Mouse (Mus musculus) neural tube, embryonic 11.5 days (tissue): Measurements from ENCODE around the gene Tnfaip2. TPM values are rescaled to one million over a fixed set of nuclear protein-coding genes. Genes with fewer than 3 reads are reported as not detected.
A peak's percentile ranks its signal among the peaks of the same experiment; 100 is the strongest.

Experiments
- ATAC-seq: fragments of 200-750 bp; cut with Nextera tagmentation; 2 replicates; pipeline ENCODE4 v1.8.0; 2017; ENCODE audit warnings: moderate number of reproducible peaks, mild to moderate bottlenecking, moderate TSS enrichment, moderate library complexity; ENCODE audit not compliant: insufficient read depth, low FRiP score, low TSS enrichment
- DNase-seq: peaks from one replicate; pipeline ENCODE4 v3.0.0-alpha.2; 2015; ENCODE audit warnings: low spot score
- H3K27ac ChIP-seq: fragments of 300-500 bp; sonication (generic); 2 replicates; pipeline ENCODE4 v1.5.1; 2014; ENCODE audit warnings: low read depth, mild to moderate bottlenecking, low read length
- H3K27me3 ChIP-seq: fragments of 300-500 bp; sonication (generic); 2 replicates; pipeline ENCODE4 v1.6.1; 2014; ENCODE audit warnings: mild to moderate bottlenecking, low read length, mixed read lengths; ENCODE audit not compliant: control insufficient read depth, insufficient read depth
- H3K36me3 ChIP-seq: fragments of 300-500 bp; sonication (generic); 2 replicates; pipeline ENCODE4 v1.6.1; 2014; ENCODE audit warnings: mild to moderate bottlenecking, low read length, moderate library complexity, mixed read lengths; ENCODE audit not compliant: control insufficient read depth, insufficient read depth
- H3K4me1 ChIP-seq: fragments of 300-500 bp; sonication (generic); 2 replicates; pipeline ENCODE4 v1.6.1; 2014; ENCODE audit warnings: low read length, mixed read lengths; ENCODE audit not compliant: control insufficient read depth, insufficient read depth
- H3K4me2 ChIP-seq: fragments of 300-500 bp; sonication (generic); 2 replicates; pipeline ENCODE4 v1.6.1; 2014; ENCODE audit warnings: low read depth, mild to moderate bottlenecking, moderate library complexity
- H3K4me3 ChIP-seq: fragments of 300-500 bp; sonication (generic); 2 replicates; pipeline ENCODE4 v1.5.1; 2014; ENCODE audit warnings: low read depth, low read length
- H3K9ac ChIP-seq: fragments of 300-500 bp; sonication (generic); 2 replicates; pipeline ENCODE4 v1.6.1; 2014; ENCODE audit warnings: mild to moderate bottlenecking, low read length
- H3K9me3 ChIP-seq: fragments of 300-500 bp; sonication (generic); 2 replicates; pipeline ENCODE4 v1.6.1; 2016; ENCODE audit warnings: low read length; ENCODE audit not compliant: control insufficient read depth
- WGBS: fragments of 180-500 bp; shearing (Covaris S2); extraction: QIAGEN DNeasy Blood & Tissue Kit; methylation state at CpG from one replicate; pipeline ENCODE4 v1.1.7; 2014; 5-methylcytosine and 5-hydroxymethylcytosine counted together
- polyA plus RNA-seq: library from polyadenylated mRNA; unstranded; fragments of >200 nt; fragmentation: Nextera tagmentation; extraction: Ambion mirVana; gene quantifications from 2 replicates; pipeline ENCODE4 v1.2.1, GENCODE M21; 2014

Gene Tnfaip2
- polyA plus RNA-seq, 1 experiment from 2014 or later: 3.7 TPM

DNA sequence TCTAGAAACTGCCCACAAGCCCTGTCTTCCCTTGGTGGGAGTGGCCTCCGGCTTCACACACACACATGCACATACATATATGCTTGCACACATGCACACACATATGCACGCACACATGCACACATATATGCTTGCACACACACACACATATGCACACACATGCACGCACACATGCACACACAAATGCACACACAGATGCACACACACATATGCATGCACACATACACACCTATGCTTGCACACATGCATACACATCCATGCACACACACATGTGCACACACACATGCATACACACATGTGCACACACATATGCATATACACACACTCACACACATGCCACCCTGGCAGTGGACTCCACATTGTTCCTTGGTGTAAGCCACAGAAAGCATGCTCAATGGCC lies 32.1 kb downstream of the Tnfaip2 start:
- H3K9me3 ChIP-seq: no peaks in the 10 kb centered on the region
- no peak for ATAC-seq
- no peak overlapping the region for H3K4me2 ChIP-seq
- H3K36me3 ChIP-seq: no peaks in the 10 kb centered on the region
- no peak overlapping the region for H3K9ac ChIP-seq
- H3K4me3 ChIP-seq: no peak overlapping the region
- DNase-seq: no peak
- no peaks in the 10 kb centered on the region for H3K27me3 ChIP-seq
- 97% methylated on average over 3 of the region's 3 CpGs for WGBS
- H3K4me1 ChIP-seq: no peaks in the 10 kb centered on the region
- H3K27ac ChIP-seq: no peak overlapping the region

DNA sequence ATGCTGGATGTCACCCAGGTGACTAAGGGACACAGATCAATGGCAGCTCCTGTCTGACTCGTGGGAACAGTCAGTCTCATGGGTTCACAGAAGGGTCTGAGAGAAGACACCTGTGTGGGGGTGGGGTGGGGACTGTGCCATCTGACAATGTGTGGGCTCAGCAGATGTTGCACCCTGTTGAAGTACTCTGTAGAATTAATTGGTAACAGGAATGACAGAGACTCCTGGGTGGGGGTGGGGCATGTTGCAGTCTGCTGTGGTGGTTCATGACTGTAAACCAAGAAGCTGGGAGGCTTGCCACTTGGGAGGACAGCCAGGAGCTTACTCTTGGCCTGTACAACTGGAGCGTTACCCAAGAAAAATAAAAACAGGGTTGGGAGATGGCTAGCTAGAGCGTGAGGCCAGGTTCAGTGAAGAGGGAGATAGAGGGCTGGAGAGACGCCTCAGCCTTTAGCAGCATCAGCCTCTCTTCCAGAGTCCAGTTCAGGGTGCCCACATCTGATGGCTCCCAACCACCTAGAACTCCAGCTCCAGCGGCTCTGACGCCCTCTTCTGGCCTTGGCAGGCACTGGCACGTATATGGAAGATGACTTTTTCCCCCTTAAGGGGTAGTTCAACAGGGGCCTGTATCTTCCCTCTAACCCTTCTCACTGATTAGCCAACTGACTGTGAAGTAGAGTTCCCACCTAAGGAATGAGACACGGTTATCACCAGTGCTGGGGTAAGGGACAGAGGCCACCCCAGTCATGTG lies 32.8 kb downstream of the Tnfaip2 start:
- no peak for ATAC-seq

DNA sequence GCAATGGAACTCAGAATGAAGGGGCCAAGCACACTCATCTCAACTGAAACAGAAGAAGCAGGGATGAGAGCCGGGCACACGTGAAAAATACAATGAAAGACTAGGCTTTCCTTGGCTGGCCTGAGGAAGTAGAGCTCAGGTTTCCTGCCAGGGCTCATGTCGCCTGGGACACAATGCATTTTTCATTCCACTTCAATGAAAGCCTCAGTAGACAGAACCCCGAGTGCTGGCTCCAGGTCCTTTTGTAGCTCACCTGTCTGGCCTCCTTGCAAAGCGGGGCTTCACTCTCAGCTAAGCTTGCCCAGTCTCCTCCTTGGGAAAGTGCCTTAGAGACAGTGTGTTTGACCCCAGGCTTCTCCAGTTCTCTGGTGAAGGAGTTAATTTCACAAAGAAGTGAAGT lies 36.7 kb downstream of the Tnfaip2 start:
- Histone ChIP-seq H3K9ac (no peak overlapping the region), H3K27ac (no peak overlapping the region), H3K4me2 (no peak overlapping the region), H3K9me3 (no peaks in the 10 kb centered on the region), H3K27me3 (peaks cover under 1% of the 10 kb centered on the region), H3K4me3 (no peak overlapping the region), H3K4me1 (no peaks in the 10 kb centered on the region), H3K36me3 (no peaks in the 10 kb centered on the region)
- ATAC-seq: no peak
- 66% methylated on average over 5 of the region's 5 CpGs for WGBS
- DNase-seq: no peak

More for the DNA sequence above, 32.8 kb downstream of the Tnfaip2 start:
- Histone ChIP-seq H3K27me3 (no peaks in the 10 kb centered on the region), H3K4me2 (no peak overlapping the region), H3K27ac (no peak overlapping the region), H3K9me3 (no peaks in the 10 kb centered on the region), H3K4me1 (no peaks in the 10 kb centered on the region), H3K36me3 (no peaks in the 10 kb centered on the region), H3K9ac (no peak overlapping the region), H3K4me3 (no peak overlapping the region)
- no peak for DNase-seq
- WGBS: 62% methylated on average over 8 of the region's 8 CpGs

GRCm38 (mm10) chr12:111479917-111480316 lies 37.6 kb downstream of the Tnfaip2 start:
- H3K4me3 ChIP-seq: no peak overlapping the region
- WGBS: 66% methylated on average over 2 of the region's 2 CpGs
- H3K4me2 ChIP-seq: no peak overlapping the region
- no peak overlapping the region for H3K9ac ChIP-seq
- no peak for DNase-seq
- H3K4me1 ChIP-seq: no peaks in the 10 kb centered on the region
- ATAC-seq: no peak
- H3K36me3 ChIP-seq: no peaks in the 10 kb centered on the region
- no peaks in the 10 kb centered on the region for H3K9me3 ChIP-seq
- peaks cover 11% of the 10 kb centered on the region for H3K27me3 ChIP-seq
- H3K27ac ChIP-seq: no peak overlapping the region

- peaks cover 5% of the 10 kb centered on the region; the same call in 1 of the 2 replicates for H3K4me1 ChIP-seq
- no peak overlapping the region for H3K27ac ChIP-seq
- peak; percentile 35 for DNase-seq
- ATAC-seq: no peak
- WGBS: under 1% methylated on average over 63 of the region's 63 CpGs
- H3K9ac ChIP-seq: peak overlapping the region; percentile 48
- peak overlapping the region; percentile 37 for H3K4me3 ChIP-seq
- H3K9me3 ChIP-seq: no peaks in the 10 kb centered on the region
- H3K4me2 ChIP-seq: peak overlapping the region; percentile 74
- H3K27me3 ChIP-seq: peaks cover 33% of the 10 kb centered on the region
- no peaks in the 10 kb centered on the region for H3K36me3 ChIP-seq
Measured at GRCm38 (mm10) chr12:111485046-111485651, 42.9 kb downstream of the Tnfaip2 start.

DNA sequence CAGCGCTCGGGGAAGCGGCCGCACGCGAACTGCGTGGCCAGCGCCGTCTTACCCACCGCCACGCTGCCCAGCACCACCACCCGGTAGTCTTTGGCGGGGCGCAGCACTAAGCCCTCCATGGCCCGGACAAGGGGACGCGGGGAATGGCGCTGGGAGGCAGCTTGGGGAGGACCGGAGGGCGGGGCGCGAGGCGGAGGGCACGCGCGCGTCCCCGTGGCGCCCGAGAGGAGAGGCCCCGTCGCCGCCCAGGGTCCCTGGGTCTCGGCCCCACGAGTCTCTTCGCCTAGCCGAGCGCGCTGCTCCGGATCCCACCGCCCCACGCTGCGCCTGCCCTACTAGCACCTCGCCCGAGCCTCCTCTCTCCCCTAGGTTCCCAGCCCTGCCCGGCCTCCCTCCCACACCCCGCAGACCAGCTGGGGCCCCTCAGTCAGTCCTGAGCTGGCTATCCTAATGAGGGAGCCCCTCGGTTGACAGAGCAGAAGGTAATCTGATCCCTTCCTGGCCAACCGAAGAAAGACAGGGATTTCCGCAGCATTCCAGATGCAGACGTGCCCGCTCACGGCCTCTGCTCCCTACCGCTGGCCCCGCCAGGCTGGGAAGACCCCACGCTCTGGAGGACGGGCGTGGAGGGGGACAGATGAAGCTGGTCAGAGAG lies 43.5 kb downstream of the Tnfaip2 start, which contains the start of gene Gm266:
Gm266 (minus strand) TSS at position 172 of the 655 bp plus-strand sequence.
- WGBS: 1% methylated on average over 35 of the region's 58 CpGs
- Histone ChIP-seq H3K4me3 (peak within 1 kb of the TSS; percentile 37), H3K9ac (peak within 1 kb of the TSS; percentile 48), H3K4me1 (peaks cover 5% of the 10 kb centered on the region; the same call in 1 of the 2 replicates), H3K4me2 (peak within 1 kb of the TSS; percentile 74), H3K27ac (no peak within 1 kb of the TSS), H3K27me3 (peaks cover 33% of the 10 kb centered on the region), H3K9me3 (no peaks in the 10 kb centered on the region), H3K36me3 (no peaks in the 10 kb centered on the region)
- ATAC-seq (peak; percentile 67; the same call in 1 of the 2 replicates), DNase-seq (peak; percentile 71)

DNA sequence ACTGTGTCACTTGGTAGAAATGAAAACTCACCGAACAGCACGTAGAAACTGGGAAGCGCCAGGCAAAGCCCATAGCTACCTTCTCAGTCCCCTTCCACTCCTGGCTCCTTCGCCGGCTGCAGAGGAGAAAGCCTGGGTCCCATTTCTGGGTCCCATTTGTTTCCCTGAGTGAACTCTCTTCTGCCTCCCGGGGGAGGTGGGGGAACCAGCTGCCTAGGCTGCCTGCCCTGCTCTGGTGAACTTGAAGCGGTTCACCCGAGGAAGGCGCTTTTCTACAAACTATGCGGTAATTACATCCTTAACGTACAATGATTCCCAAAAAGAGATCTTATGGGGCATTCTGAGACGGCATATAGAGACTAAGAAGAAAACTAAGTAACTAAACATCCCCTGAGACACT lies 44.2 kb downstream of the Tnfaip2 start:
- 2% methylated on average over 12 of the region's 12 CpGs for WGBS

DNA sequence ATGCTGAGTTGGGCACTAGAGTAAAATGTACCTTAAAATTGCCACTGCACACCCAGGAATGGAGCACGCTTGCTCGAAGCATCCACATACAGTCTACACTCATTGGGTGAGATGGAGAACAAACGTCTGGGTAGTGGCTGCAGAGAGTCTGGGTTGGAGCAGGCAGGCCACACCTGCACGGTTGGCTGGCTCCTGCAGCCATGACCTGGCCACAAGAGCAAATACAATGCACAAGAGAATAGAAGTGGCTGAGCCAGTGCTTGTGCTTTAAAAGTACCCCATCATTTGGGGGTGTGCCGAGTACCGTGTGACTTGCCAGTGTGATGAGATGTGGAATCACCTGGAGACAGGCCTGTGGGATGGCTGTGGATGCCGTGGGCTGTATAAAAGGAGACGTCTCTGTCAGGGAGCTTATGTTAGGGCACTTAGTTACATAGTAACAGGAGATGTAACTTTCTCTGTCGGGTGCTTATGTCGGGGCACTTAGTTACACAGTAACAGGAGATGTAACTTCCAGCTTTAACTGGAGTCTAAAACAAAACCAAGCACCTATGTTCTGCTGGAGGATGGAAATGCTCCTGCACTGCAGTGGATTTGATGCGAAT lies 47.1 kb downstream of the Tnfaip2 start:
- Histone ChIP-seq H3K4me1 (peaks cover 5% of the 10 kb centered on the region; the same call in 1 of the 2 replicates), H3K9me3 (no peaks in the 10 kb centered on the region), H3K36me3 (no peaks in the 10 kb centered on the region), H3K4me3 (no peak overlapping the region), H3K9ac (no peak overlapping the region), H3K27ac (no peak overlapping the region), H3K4me2 (no peak overlapping the region), H3K27me3 (peaks cover 28% of the 10 kb centered on the region)
- DNase-seq: no peak
- 65% methylated on average over 11 of the region's 11 CpGs for WGBS
- ATAC-seq: no peak

More for the DNA sequence above, 44.2 kb downstream of the Tnfaip2 start:
- H3K27ac ChIP-seq: no peak overlapping the region
- DNase-seq: peak; percentile 37
- peaks cover 5% of the 10 kb centered on the region; the same call in 1 of the 2 replicates for H3K4me1 ChIP-seq
- H3K9me3 ChIP-seq: no peaks in the 10 kb centered on the region
- no peak overlapping the region for H3K9ac ChIP-seq
- no peaks in the 10 kb centered on the region for H3K36me3 ChIP-seq
- H3K4me2 ChIP-seq: peak overlapping the region; percentile 74
- ATAC-seq: no peak
- H3K4me3 ChIP-seq: no peak overlapping the region
- H3K27me3 ChIP-seq: peaks cover 33% of the 10 kb centered on the region
